Mouse (Mus musculus) activated CD4-positive, CD25-positive, alpha-beta regulatory T cell, adult 4 months (primary cell): ENCODE data around the gene Tshr. TPM values are rescaled to one million over a fixed set of nuclear protein-coding genes. Genes with fewer than 3 reads are reported as not detected.

Experiments
- ATAC-seq: one replicate; pipeline ENCODE4 v1.8.0; 2017
- polyA plus RNA-seq, 2 experiments: library from polyadenylated mRNA; unstranded; fragments of 100-300 nt; shearing (Covaris generic); gene quantifications; one replicate each; pipeline ENCODE4 v1.2.1; 2017

Gene Tshr
- polyA plus RNA-seq, 2 experiments from 2014 or later, result not detected

- peak; percentile 79 for ATAC-seq
Measured at GRCm38 (mm10) chr12:91588176-91588669, 203.9 kb downstream of the Tshr start.

GRCm38 (mm10) chr12:91588670-91589541, 204.5 kb downstream of the Tshr start:
- ATAC-seq, result peak; percentile 3

GRCm38 (mm10) chr12:91589542-91589846, 205.1 kb downstream of the Tshr start:
- ATAC-seq, result peak; percentile 3

GRCm38 (mm10) chr12:91589847-91590690, 205.7 kb downstream of the Tshr start, which contains the start of gene Gtf2a1:
Gene Gtf2a1 (minus strand): TSS chr12:91590487.
- ATAC-seq, result peak; percentile 51

- ATAC-seq, result no peak
Measured at GRCm38 (mm10) chr12:91590716-91591115, 206.4 kb downstream of the Tshr start.

- no peak for ATAC-seq
Measured at GRCm38 (mm10) chr12:91591191-91591590, 206.8 kb downstream of the Tshr start.

GRCm38 (mm10) chr12:91592128-91592527, 207.8 kb downstream of the Tshr start:
- no peak for ATAC-seq

Other genes with a start within 250 kb of the Tshr start
- 10 to 100 TPM in 1 of 2 experiments, 1 to 10 TPM in 1; 7.6 to 14.4 TPM for gene Cep128, start 154 bp upstream of the Tshr start, polyA plus RNA-seq
- 10 to 100 TPM; 61.4 to 66.8 TPM for gene Gtf2a1, start 205.9 kb downstream of the Tshr start, polyA plus RNA-seq